In the genomic region with DNA sequence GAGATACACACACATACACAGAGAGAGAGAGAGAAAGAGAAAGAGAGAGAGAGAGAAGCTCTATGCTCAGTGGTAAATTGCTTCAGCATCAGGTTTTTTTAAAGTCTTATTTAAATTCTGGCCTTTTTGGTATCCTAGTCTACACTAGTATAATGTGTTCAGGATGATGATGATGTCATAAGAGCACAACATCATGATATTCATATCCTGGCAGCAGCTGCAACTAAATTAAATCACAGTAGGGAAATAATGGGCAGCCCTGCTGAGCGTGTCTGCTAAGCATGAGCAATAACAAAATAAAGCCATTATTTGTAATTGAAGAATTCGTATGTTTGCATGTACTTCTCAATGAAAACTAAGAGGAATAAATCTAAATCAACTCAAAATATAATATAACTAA, we compare ENCODE assay signal across 23 mouse cellular contexts.
DNase-seq lines count a peak whose midpoint lies in the region; ATAC-seq lines count a peak whose summit lies in the region.
"Had no signal": no experiment of that assay in that cellular context is flagged by ENCODE, and none has a peak within 500 bp of the region (broad histone marks: within the 10 kb centered on the region; RNA-seq: fewer than 3 reads in every experiment).

No protein-coding gene starts in this region.

- no peaks in the 10 kb centered on the region for H3K4me1 ChIP-seq in midbrain, embryonic 14.5 days (ENCODE audit: control insufficient read depth, insufficient read depth, low read length)
- no peaks in the 10 kb centered on the region for H3K4me1 ChIP-seq in midbrain, embryonic 13.5 days (replicated peaks)
- H3K4me1 ChIP-seq in hindbrain, embryonic 13.5 days (replicated peaks): no peaks in the 10 kb centered on the region; the same call in 1 of the 2 replicates
- no peaks in the 10 kb centered on the region for H3K4me1 ChIP-seq in hindbrain, embryonic 16.5 days (ENCODE audit: control insufficient read depth, insufficient read depth, low read depth, low read length)
- no peaks in the 10 kb centered on the region for H3K4me1 ChIP-seq in neural tube, embryonic 15.5 days
- H3K4me1 ChIP-seq: embryonic facial prominence, embryonic 15.5 days; heart, embryonic 13.5 days; limb, embryonic 15.5 days; stomach, embryonic 15.5 days had no signal

- no peaks in the 10 kb centered on the region for H3K27me3 ChIP-seq in midbrain, embryonic 14.5 days (ENCODE audit: control insufficient read depth, insufficient read depth, low read length)
- H3K27me3 ChIP-seq in midbrain, embryonic 13.5 days: no peaks in the 10 kb centered on the region
- H3K27me3 ChIP-seq in hindbrain, embryonic 13.5 days: no peaks in the 10 kb centered on the region
- H3K27me3 ChIP-seq in hindbrain, embryonic 16.5 days (replicated peaks; ENCODE audit: control insufficient read depth, insufficient read depth, low read length): no peaks in the 10 kb centered on the region
- H3K27me3 ChIP-seq in neural tube, embryonic 15.5 days (replicated peaks): no peaks in the 10 kb centered on the region
- H3K27me3 ChIP-seq: embryonic facial prominence, embryonic 15.5 days; heart, embryonic 13.5 days; limb, embryonic 15.5 days; stomach, embryonic 15.5 days had no signal

- H3K9ac ChIP-seq in midbrain, embryonic 14.5 days (replicated peaks; ENCODE audit: low read length): no peak overlapping the region
- H3K9ac ChIP-seq in midbrain, embryonic 13.5 days (replicated peaks): no peak overlapping the region
- no peak overlapping the region for H3K9ac ChIP-seq in hindbrain, embryonic 13.5 days
- H3K9ac ChIP-seq in hindbrain, embryonic 16.5 days (ENCODE audit: low read depth, low read length): no peak overlapping the region
- H3K9ac ChIP-seq in neural tube, embryonic 15.5 days (replicated peaks): no peak overlapping the region
- H3K9ac ChIP-seq: embryonic facial prominence, embryonic 15.5 days; heart, embryonic 13.5 days; limb, embryonic 15.5 days; liver, embryonic 14.5 days; lung, embryonic 14.5 days; stomach, embryonic 15.5 days had no signal

- peak; percentile 17 for DNase-seq in midbrain, embryonic 14.5 days
- no peak for DNase-seq in T-cell, adult 2 months (ENCODE audit: low spot score)
- no peak for DNase-seq in frontal cortex, postnatal 36 days (ENCODE audit: low spot score in 2 of 2)
- DNase-seq: adrenal gland, postnatal 14 days; cerebellum, adult 9-10 months; gastrocnemius, postnatal 25 days; heart, adult 18-20 months; heart, postnatal 14 days; kidney, adult 2 months; left cerebral cortex, postnatal 4 days; lung, embryonic 14.5 days; thymus, postnatal 25 days had no signal

- H3K4me2 ChIP-seq in midbrain, embryonic 14.5 days (ENCODE audit: low read length): no peak overlapping the region
- H3K4me2 ChIP-seq in midbrain, embryonic 13.5 days (replicated peaks): no peak overlapping the region
- H3K4me2 ChIP-seq in hindbrain, embryonic 13.5 days: no peak overlapping the region
- H3K4me2 ChIP-seq in hindbrain, embryonic 16.5 days (ENCODE audit: low read length): no peak overlapping the region
- H3K4me2 ChIP-seq in neural tube, embryonic 15.5 days: no peak overlapping the region
- H3K4me2 ChIP-seq: embryonic facial prominence, embryonic 15.5 days; heart, embryonic 13.5 days; limb, embryonic 15.5 days; lung, embryonic 14.5 days; stomach, embryonic 15.5 days had no signal

- H3K27ac ChIP-seq in midbrain, embryonic 14.5 days (replicated peaks; ENCODE audit: low read depth, low read length): no peak overlapping the region
- no peak overlapping the region for H3K27ac ChIP-seq in midbrain, embryonic 13.5 days
- 0 out of 2 replicates have a peak overlapping the region, but pooled peaks have one; percentile 13 for H3K27ac ChIP-seq in hindbrain, embryonic 13.5 days
- H3K27ac ChIP-seq in hindbrain, embryonic 16.5 days (ENCODE audit: low read depth, low read length): no peak overlapping the region
- H3K27ac ChIP-seq in neural tube, embryonic 15.5 days (replicated peaks): no peak overlapping the region
- H3K27ac ChIP-seq: embryonic facial prominence, embryonic 15.5 days; heart, embryonic 13.5 days; kidney, postnatal 0 days; limb, embryonic 15.5 days; liver, embryonic 14.5 days; stomach, embryonic 15.5 days had no signal

- 56% methylated on average over 2 of the region's 2 CpGs for WGBS in midbrain, embryonic 14.5 days
- 69% methylated on average over 2 of the region's 2 CpGs for WGBS in midbrain, embryonic 13.5 days
- WGBS in hindbrain, embryonic 13.5 days: 49% methylated on average over 2 of the region's 2 CpGs
- WGBS in hindbrain, embryonic 16.5 days: 40% methylated on average over 2 of the region's 2 CpGs
- WGBS in neural tube, embryonic 15.5 days: 36% methylated on average over 2 of the region's 2 CpGs

- H3K9me3 ChIP-seq in midbrain, embryonic 14.5 days (ENCODE audit: control insufficient read depth, low read length): no peaks in the 10 kb centered on the region
- no peaks in the 10 kb centered on the region for H3K9me3 ChIP-seq in midbrain, embryonic 13.5 days
- no peaks in the 10 kb centered on the region for H3K9me3 ChIP-seq in hindbrain, embryonic 13.5 days
- H3K9me3 ChIP-seq in hindbrain, embryonic 16.5 days (ENCODE audit: control insufficient read depth, low read length): no peaks in the 10 kb centered on the region
- no peaks in the 10 kb centered on the region for H3K9me3 ChIP-seq in neural tube, embryonic 15.5 days (replicated peaks)
- H3K9me3 ChIP-seq: embryonic facial prominence, embryonic 15.5 days; heart, embryonic 13.5 days; limb, embryonic 15.5 days; stomach, embryonic 15.5 days had no signal

- ATAC-seq in midbrain, embryonic 14.5 days (ENCODE audit: low FRiP score, low TSS enrichment): no peak
- ATAC-seq in midbrain, embryonic 13.5 days: no peak
- ATAC-seq in hindbrain, embryonic 13.5 days (ENCODE audit: low FRiP score): peak; percentile 73
- ATAC-seq in hindbrain, embryonic 16.5 days: peak; percentile 81; the same call in 1 of the 2 replicates
- ATAC-seq in neural tube, embryonic 15.5 days (ENCODE audit: low FRiP score): peak; percentile 70; the same call in 1 of the 2 replicates
- ATAC-seq: inflammation-experienced regulatory T-cells, adult 6 months had no signal

- no peaks in the 10 kb centered on the region for H3K36me3 ChIP-seq in midbrain, embryonic 14.5 days (ENCODE audit: control insufficient read depth, insufficient read depth, low read length)
- no peaks in the 10 kb centered on the region for H3K36me3 ChIP-seq in midbrain, embryonic 13.5 days
- H3K36me3 ChIP-seq in hindbrain, embryonic 13.5 days: no peaks in the 10 kb centered on the region
- no peaks in the 10 kb centered on the region for H3K36me3 ChIP-seq in hindbrain, embryonic 16.5 days (ENCODE audit: control insufficient read depth, insufficient read depth, low read length)
- H3K36me3 ChIP-seq in neural tube, embryonic 15.5 days: no peaks in the 10 kb centered on the region
- H3K36me3 ChIP-seq: embryonic facial prominence, embryonic 15.5 days; heart, embryonic 13.5 days; limb, embryonic 15.5 days; stomach, embryonic 15.5 days had no signal

- no peak overlapping the region for H3K4me3 ChIP-seq in midbrain, embryonic 14.5 days (replicated peaks; ENCODE audit: low read depth, low read length)
- H3K4me3 ChIP-seq in midbrain, embryonic 13.5 days (replicated peaks): no peak overlapping the region
- H3K4me3 ChIP-seq in hindbrain, embryonic 13.5 days: no peak overlapping the region
- H3K4me3 ChIP-seq in hindbrain, embryonic 16.5 days (ENCODE audit: low read length): no peak overlapping the region
- no peak overlapping the region for H3K4me3 ChIP-seq in neural tube, embryonic 15.5 days (replicated peaks)
- H3K4me3 ChIP-seq: embryonic facial prominence, embryonic 15.5 days; heart, embryonic 13.5 days; limb, embryonic 15.5 days; stomach, embryonic 15.5 days had no signal

Comparison
In these comparisons a context has a peak if more than half of its experiments do, and no peak if none do; other contexts are left out.
1. ATAC-seq: peak in hindbrain, embryonic 13.5 days (single experiment), hindbrain, embryonic 16.5 days (single experiment) and neural tube, embryonic 15.5 days (single experiment); none in midbrain, embryonic 14.5 days (single experiment) and midbrain, embryonic 13.5 days (single experiment).